Mouse (Mus musculus) megakaryocyte, embryonic 14.5 days (primary cell): ENCODE data around the gene Lta.

Experiments used
- FLI1 ChIP-seq: IDR thresholded peaks from 2 replicates; pipeline ENCODE4 v1.6.1; 2012; ENCODE audit warnings: low read length, inconsistent platforms, mixed read lengths
- GATA1 ChIP-seq: IDR thresholded peaks from 3 replicates; pipeline ENCODE4 v1.6.1; 2012; ENCODE audit warnings: mixed read lengths, low read length, inconsistent platforms, borderline replicate concordance

- TF ChIP-seq GATA1 (no peak), FLI1 (no peak)
Measured at GRCm38 (mm10) chr17:35247144-35247543, 42.0 kb upstream of the Lta start.
